Mouse (Mus musculus): ENCODE measurements around the gene Nos3. TPM values are rescaled to one million over a fixed set of nuclear protein-coding genes. Genes with fewer than 3 reads are reported as not detected.
A peak's percentile ranks its signal among the peaks of the same experiment; 100 is the strongest.

The Nos3 gene
- polyA plus RNA-seq, 1 experiment from 2014 or later: 7.4 TPM

DNA sequence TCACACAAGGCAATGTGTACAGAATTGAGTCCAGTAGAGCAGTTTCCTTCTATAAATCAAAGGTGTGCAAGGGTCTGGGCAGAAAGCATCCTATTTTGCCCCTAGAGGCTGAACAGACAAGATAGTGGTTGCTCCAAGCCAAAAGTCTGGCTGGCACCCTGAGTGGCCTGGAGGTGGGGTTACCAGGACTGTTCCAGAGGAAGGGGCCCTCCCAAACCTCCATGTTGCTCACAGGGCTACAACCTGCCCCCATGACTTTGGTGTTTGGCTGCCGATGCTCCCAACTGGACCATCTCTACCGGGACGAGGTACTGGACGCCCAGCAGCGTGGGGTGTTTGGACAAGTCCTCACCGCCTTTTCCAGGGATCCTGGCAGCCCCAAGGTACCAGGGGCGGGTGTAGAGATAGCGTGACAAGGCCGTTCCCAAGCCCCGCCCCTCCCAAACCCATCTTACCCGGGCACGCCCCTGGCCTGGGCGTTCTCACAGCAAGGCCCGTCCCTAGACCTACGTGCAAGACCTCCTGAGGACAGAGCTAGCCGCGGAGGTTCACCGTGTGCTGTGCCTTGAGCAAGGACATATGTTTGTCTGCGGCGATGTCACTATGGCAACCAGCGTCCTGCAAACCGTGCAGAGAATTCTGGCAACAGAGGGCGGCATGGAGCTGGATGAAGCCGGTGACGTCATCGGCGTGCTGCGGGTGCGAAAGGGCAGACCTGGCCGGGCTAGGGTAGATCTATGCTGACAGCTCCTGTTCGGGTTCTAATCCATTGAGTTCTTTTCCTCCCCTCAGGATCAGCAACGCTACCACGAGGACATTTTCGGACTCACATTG lies 18.6 kb downstream of the Nos3 start:
- Histone ChIP-seq H3K4me2 (ENCODE audit: low read depth, low read length, severe bottlenecking) (peak overlapping the region; percentile 58), H3K4me1 (replicated peaks; ENCODE audit: control insufficient read depth, insufficient read depth, low read length) (peaks cover 12% of the 10 kb centered on the region; the same call in 1 of the 2 replicates), H3K36me3 (ENCODE audit: control insufficient read depth, insufficient read depth, low read length) (no peaks in the 10 kb centered on the region), H3K4me3 (ENCODE audit: low read depth, low read length) (peak overlapping the region; percentile 46), H3K27ac (ENCODE audit: low read depth, low read length) (no peak overlapping the region), H3K27me3 (ENCODE audit: control insufficient read depth, insufficient read depth, low read length) (peaks cover 26% of the 10 kb centered on the region), H3K9ac (ENCODE audit: low read length) (peak overlapping the region; percentile 51), H3K9me3 (ENCODE audit: control insufficient read depth, low read length) (no peaks in the 10 kb centered on the region)
- DNase-seq (ENCODE audit: low spot score) (peak; percentile 96), ATAC-seq (replicated peaks; ENCODE audit: low FRiP score) (peak; percentile 85)
- WGBS: under 1% methylated on average over 34 of the region's 34 CpGs

DNA sequence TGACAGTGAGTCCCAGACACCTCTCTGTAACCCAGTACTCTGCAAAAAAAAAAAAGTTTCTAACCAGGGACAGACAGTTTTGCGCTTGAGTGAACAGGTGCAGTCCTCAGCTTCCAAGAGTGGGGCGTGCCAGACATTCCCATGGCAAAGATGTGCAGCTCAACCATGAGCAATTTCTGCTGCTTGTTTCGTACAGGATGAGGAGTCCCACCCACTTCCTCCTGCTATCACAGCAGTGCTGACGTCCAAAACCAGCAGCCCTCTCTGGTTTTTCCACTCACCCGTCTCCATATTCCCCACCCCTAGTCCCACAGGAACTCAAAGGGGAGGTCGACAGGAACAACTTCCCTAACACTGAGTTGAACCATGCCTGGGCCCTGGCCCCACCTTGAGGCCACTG lies 19.8 kb downstream of the Nos3 start:
- Histone ChIP-seq H3K9me3 (ENCODE audit: control insufficient read depth, low read length) (no peaks in the 10 kb centered on the region), H3K4me3 (ENCODE audit: low read depth, low read length) (no peak overlapping the region), H3K4me1 (replicated peaks; ENCODE audit: control insufficient read depth, insufficient read depth, low read length) (peaks cover 16% of the 10 kb centered on the region; the same call in 1 of the 2 replicates), H3K36me3 (ENCODE audit: control insufficient read depth, insufficient read depth, low read length) (no peaks in the 10 kb centered on the region), H3K27ac (ENCODE audit: low read depth, low read length) (no peak overlapping the region), H3K27me3 (ENCODE audit: control insufficient read depth, insufficient read depth, low read length) (peaks cover 33% of the 10 kb centered on the region), H3K4me2 (ENCODE audit: low read depth, low read length, severe bottlenecking) (no peak overlapping the region), H3K9ac (ENCODE audit: low read length) (no peak overlapping the region)
- WGBS: 76% methylated on average over 6 of the region's 6 CpGs
- DNase-seq (ENCODE audit: low spot score): no peak
- ATAC-seq (replicated peaks; ENCODE audit: low FRiP score): no peak

DNA sequence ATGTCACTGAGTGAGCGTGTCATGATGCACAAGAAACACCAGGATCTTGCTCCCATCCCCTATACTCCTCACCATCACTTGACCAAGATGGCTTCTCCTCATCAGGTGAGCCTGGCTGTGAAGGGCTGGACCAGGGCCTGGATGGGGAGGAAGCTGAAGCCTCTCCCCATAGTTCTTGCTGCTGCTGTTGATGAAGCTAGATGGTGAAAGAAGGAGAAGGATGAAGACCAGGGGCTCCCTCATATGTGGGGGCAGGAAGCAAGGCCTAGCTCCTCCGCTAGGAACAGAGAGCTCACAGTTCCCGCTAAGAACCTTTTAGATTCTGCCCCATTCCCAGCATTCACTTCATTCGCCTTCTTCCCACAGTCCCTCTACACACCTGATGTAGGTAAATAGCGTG lies 20.8 kb downstream of the Nos3 start:
- Histone ChIP-seq H3K27me3 (ENCODE audit: control insufficient read depth, insufficient read depth, low read length) (peaks cover 33% of the 10 kb centered on the region), H3K9ac (ENCODE audit: low read length) (no peak overlapping the region), H3K27ac (ENCODE audit: low read depth, low read length) (no peak overlapping the region), H3K9me3 (ENCODE audit: control insufficient read depth, low read length) (no peaks in the 10 kb centered on the region), H3K36me3 (ENCODE audit: control insufficient read depth, insufficient read depth, low read length) (no peaks in the 10 kb centered on the region), H3K4me3 (ENCODE audit: low read depth, low read length) (no peak overlapping the region), H3K4me2 (ENCODE audit: low read depth, low read length, severe bottlenecking) (no peak overlapping the region), H3K4me1 (replicated peaks; ENCODE audit: control insufficient read depth, insufficient read depth, low read length) (peaks cover 16% of the 10 kb centered on the region; the same call in 1 of the 2 replicates)
- DNase-seq (ENCODE audit: low spot score) (no peak), ATAC-seq (replicated peaks; ENCODE audit: low FRiP score) (no peak)
- 89% methylated on average over 5 of the region's 5 CpGs for WGBS

DNA sequence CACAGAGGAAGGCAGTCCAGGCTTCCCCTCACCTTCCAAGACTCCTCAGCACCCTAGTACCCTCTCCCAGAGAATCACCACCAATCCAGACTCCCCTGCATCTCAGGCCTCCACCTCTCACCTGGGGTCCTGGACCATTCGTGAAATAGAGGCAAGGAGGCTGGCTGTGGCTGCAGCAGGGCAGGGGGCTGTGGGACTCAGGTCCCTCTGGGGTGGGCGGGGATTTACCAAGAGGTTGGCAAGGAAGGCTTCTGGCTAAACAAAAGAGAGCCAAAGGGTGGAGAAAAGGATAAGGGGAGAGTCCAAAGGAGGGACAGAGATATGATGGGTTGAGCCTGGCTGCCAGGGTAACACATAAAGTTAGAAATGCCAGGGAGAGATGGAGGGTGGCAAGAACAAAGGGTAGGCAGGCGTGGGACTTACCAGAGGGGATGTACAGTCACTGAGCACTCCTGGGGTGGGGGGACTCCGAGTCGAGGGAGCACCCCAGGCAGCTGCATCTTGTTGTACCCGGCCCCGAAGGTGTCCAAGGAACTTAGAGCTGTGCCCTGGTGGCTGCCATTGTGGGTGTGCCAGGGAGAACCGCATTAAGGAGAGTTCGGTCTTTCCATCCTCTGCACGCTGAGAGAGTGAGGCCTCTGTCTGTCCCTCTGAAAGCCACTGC lies 21.4 kb downstream of the Nos3 start:
- Histone ChIP-seq H3K36me3 (ENCODE audit: control insufficient read depth, insufficient read depth, low read length) (no peaks in the 10 kb centered on the region), H3K9ac (ENCODE audit: low read length) (no peak overlapping the region), H3K9me3 (ENCODE audit: control insufficient read depth, low read length) (no peaks in the 10 kb centered on the region), H3K4me1 (replicated peaks; ENCODE audit: control insufficient read depth, insufficient read depth, low read length) (peaks cover 16% of the 10 kb centered on the region; the same call in 1 of the 2 replicates), H3K27me3 (ENCODE audit: control insufficient read depth, insufficient read depth, low read length) (peaks cover 33% of the 10 kb centered on the region), H3K4me2 (ENCODE audit: low read depth, low read length, severe bottlenecking) (no peak overlapping the region), H3K27ac (ENCODE audit: low read depth, low read length) (no peak overlapping the region), H3K4me3 (ENCODE audit: low read depth, low read length) (no peak overlapping the region)
- 77% methylated on average over 10 of the region's 10 CpGs for WGBS
- DNase-seq (ENCODE audit: low spot score) (no peak), ATAC-seq (replicated peaks; ENCODE audit: low FRiP score) (no peak)

DNA sequence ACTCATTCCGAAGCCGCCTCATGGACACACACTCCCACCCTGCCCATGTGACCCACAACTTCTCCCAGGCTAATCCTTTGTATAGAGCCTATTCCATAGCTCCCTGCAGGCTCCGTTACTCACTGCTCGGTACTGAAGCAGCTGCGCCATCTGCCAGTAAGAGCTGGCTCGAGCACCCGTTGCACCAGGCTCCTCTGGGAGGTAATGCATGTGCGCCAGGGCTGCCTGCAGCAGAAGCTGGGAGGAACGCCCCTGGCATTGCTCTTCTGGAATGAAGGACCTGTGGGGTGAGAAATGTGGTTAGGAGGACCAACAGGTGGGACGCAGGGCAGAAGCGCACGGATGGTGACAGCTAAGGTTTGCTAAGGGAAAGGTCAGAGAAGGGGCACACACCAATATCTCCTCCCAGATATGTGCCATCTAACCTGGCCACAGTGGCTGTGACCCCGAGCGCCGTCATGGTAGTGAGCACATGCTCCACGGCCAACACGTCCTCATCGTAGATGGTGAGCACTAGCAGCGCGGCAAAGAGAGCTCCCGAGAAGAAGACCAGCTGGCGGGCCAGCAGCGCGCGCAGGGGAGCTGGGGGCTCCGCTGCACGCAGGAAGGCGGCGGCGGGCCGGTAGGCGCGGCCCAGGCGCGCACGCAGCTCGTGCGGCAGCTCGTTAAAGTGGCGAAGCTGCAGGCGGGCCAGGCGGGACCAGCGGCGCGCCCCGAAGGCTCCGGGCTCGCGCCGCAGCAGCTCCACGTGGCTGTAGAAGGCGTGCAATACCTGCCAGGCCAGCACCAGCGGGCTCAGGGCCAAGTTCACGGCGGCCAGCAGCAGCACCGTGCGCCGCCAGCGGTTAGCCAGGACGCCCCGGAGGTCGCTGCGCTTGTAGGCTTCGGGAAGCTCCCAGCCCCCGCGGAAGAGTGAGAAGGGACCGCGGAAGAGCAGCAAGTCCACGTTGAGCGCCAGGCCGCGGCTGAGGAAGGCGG lies 22.9 kb downstream of the Nos3 start:
- ATAC-seq (replicated peaks; ENCODE audit: low FRiP score): peak; percentile 59
- no peak overlapping the region for H3K27ac ChIP-seq (ENCODE audit: low read depth, low read length)

DNA sequence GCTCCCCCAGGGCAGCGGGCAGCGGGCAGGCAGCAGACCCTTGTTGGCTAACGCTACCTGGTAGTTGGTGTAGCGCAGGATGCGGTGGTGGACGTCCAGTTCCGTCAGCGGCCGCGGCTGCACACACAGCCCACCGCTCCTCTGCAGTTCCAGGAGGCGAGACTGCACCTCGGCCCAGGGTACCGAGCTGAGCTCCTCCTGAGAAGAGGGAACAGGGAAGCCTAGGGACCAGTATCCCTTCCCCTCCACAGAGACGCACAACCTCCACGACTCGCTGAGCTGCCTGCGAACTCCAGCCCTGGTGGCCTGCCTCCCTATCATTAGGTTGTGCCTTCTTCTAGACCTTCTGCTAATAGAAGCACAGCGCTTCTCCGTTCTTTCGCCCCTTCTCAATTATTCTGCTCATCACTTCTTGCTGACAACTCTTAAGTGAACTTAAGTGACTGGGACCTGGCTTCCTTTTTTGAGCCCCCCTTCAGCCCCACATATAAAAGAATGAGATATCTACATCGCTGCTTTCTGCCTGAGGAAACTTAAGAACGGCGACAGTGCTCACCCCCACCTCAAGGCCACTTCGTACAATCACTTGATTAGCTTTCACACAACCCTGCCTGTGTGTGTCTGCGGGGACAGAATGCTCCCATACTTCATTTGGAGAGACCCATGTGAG lies 23.8 kb downstream of the Nos3 start:
- H3K9ac ChIP-seq (ENCODE audit: low read length): peak overlapping the region; percentile 57
- H3K4me1 ChIP-seq (replicated peaks; ENCODE audit: control insufficient read depth, insufficient read depth, low read length): peaks cover 10% of the 10 kb centered on the region; the same call in 1 of the 2 replicates
- 22% methylated on average over 26 of the region's 26 CpGs for WGBS
- H3K27me3 ChIP-seq (ENCODE audit: control insufficient read depth, insufficient read depth, low read length): peaks cover 33% of the 10 kb centered on the region
- peak overlapping the region; percentile 39 for H3K4me3 ChIP-seq (ENCODE audit: low read depth, low read length)
- H3K9me3 ChIP-seq (ENCODE audit: control insufficient read depth, low read length): no peaks in the 10 kb centered on the region
- H3K27ac ChIP-seq (ENCODE audit: low read depth, low read length): no peak overlapping the region
- peak overlapping the region; percentile 95 for H3K4me2 ChIP-seq (ENCODE audit: low read depth, low read length, severe bottlenecking)
- DNase-seq (ENCODE audit: low spot score): no peak
- H3K36me3 ChIP-seq (ENCODE audit: control insufficient read depth, insufficient read depth, low read length): no peaks in the 10 kb centered on the region
- no peak for ATAC-seq (replicated peaks; ENCODE audit: low FRiP score)

More for the DNA sequence above, 22.9 kb downstream of the Nos3 start:
- Histone ChIP-seq H3K9ac (ENCODE audit: low read length) (peak overlapping the region; percentile 57), H3K4me3 (ENCODE audit: low read depth, low read length) (peak overlapping the region; percentile 39), H3K27me3 (ENCODE audit: control insufficient read depth, insufficient read depth, low read length) (peaks cover 33% of the 10 kb centered on the region), H3K9me3 (ENCODE audit: control insufficient read depth, low read length) (no peaks in the 10 kb centered on the region), H3K36me3 (ENCODE audit: control insufficient read depth, insufficient read depth, low read length) (no peaks in the 10 kb centered on the region), H3K4me1 (replicated peaks; ENCODE audit: control insufficient read depth, insufficient read depth, low read length) (peaks cover 16% of the 10 kb centered on the region; the same call in 1 of the 2 replicates), H3K4me2 (ENCODE audit: low read depth, low read length, severe bottlenecking) (peak overlapping the region; percentile 95)
- WGBS: under 1% methylated on average over 73 of the region's 73 CpGs
- peak; percentile 78 for DNase-seq (ENCODE audit: low spot score)

DNA sequence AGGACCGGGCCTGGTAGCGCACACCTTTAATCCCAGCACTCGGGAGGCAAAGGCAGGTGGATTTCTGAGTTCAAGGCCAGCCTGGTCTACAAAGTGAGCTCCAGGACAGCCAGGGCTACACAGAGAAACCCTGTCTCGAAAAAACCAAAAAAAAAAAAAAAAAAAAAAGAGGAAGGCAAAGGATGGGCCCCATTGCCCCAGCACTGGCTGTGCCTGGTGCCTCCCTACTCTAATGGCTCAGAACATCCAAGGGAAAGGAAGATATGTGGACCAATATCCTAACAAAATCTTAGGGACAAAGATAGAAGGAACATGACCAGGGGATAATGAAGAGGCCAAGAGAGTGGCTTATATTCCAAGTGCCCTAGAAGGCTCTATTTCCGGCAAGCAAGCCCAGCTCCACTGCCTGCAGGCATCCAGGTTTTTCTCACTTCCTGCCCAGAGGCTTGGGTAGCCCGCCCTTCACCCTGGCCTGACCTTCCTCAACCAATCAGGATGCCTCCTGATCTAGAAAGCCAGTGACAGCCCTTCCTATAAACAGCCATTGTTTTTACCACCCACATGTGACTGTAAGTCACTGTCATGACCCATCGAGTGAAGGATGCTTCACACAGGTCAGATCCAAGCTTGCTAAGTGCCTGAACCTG lies 24.5 kb downstream of the Nos3 start:
- no peak for ATAC-seq (replicated peaks; ENCODE audit: low FRiP score)
- Histone ChIP-seq H3K4me1 (replicated peaks; ENCODE audit: control insufficient read depth, insufficient read depth, low read length) (peaks cover 10% of the 10 kb centered on the region; the same call in 1 of the 2 replicates), H3K9me3 (ENCODE audit: control insufficient read depth, low read length) (no peaks in the 10 kb centered on the region), H3K27ac (ENCODE audit: low read depth, low read length) (no peak overlapping the region), H3K36me3 (ENCODE audit: control insufficient read depth, insufficient read depth, low read length) (no peaks in the 10 kb centered on the region), H3K27me3 (ENCODE audit: control insufficient read depth, insufficient read depth, low read length) (peaks cover 33% of the 10 kb centered on the region), H3K9ac (ENCODE audit: low read length) (no peak overlapping the region), H3K4me3 (ENCODE audit: low read depth, low read length) (no peak overlapping the region), H3K4me2 (ENCODE audit: low read depth, low read length, severe bottlenecking) (no peak overlapping the region)
- no peak for DNase-seq (ENCODE audit: low spot score)
- WGBS: 59% methylated on average over 6 of the region's 7 CpGs

Data from forebrain, embryonic 11.5 days (tissue).